Mouse (Mus musculus) hindbrain, embryonic 14.5 days (tissue): Measurements from ENCODE around the gene Ets2. TPM values are rescaled to one million over a fixed set of nuclear protein-coding genes. Genes with fewer than 3 reads are reported as not detected.

Experiments used
- ATAC-seq: fragments of 200-750 bp; cut with Nextera tagmentation; 2 replicates; pipeline ENCODE4 v1.8.0; 2017; ENCODE audit warnings: moderate number of reproducible peaks, mild to moderate bottlenecking, moderate TSS enrichment, moderate library complexity; ENCODE audit not compliant: low FRiP score
- DNase-seq: peaks from one replicate; pipeline ENCODE4 v3.0.0-alpha.2; 2015; ENCODE audit warnings: low spot score
- H3K27ac ChIP-seq: fragments of 300-500 bp; sonication (generic); 2 replicates; pipeline ENCODE4 v1.5.1; 2014; ENCODE audit warnings: mild to moderate bottlenecking, moderate library complexity
- H3K27me3 ChIP-seq: fragments of 300-500 bp; sonication (generic); 2 replicates; pipeline ENCODE4 v1.6.1; 2014; ENCODE audit warnings: mild to moderate bottlenecking, low read length, mixed read lengths; ENCODE audit not compliant: control insufficient read depth, insufficient read depth
- H3K36me3 ChIP-seq: fragments of 300-500 bp; sonication (generic); replicated peaks from 2 replicates; pipeline ENCODE4 v1.6.1; 2014; ENCODE audit not compliant: control insufficient read depth, insufficient read depth
- H3K4me1 ChIP-seq: fragments of 300-500 bp; sonication (generic); replicated peaks from 2 replicates; pipeline ENCODE4 v1.6.1; 2014; ENCODE audit warnings: antibody characterized with exemption, low read length, mixed read lengths; ENCODE audit not compliant: control insufficient read depth, insufficient read depth
- H3K4me2 ChIP-seq: fragments of 300-500 bp; sonication (generic); replicated peaks from 2 replicates; pipeline ENCODE4 v1.6.1; 2014; ENCODE audit warnings: mild to moderate bottlenecking, moderate library complexity
- H3K4me3 ChIP-seq: fragments of 300-500 bp; sonication (generic); replicated peaks from 2 replicates; pipeline ENCODE4 v1.5.1; 2014; ENCODE audit warnings: mild to moderate bottlenecking, low read length
- H3K9ac ChIP-seq: fragments of 300-500 bp; sonication (generic); 2 replicates; pipeline ENCODE4 v1.6.1; 2014
- H3K9me3 ChIP-seq: fragments of 300-500 bp; sonication (generic); 2 replicates; pipeline ENCODE4 v1.6.1; 2016; ENCODE audit warnings: low read length; ENCODE audit not compliant: control insufficient read depth
- WGBS: fragments of 180-500 bp; shearing (Covaris S2); extraction: QIAGEN DNeasy Blood & Tissue Kit; methylation state at CpG from one replicate; pipeline ENCODE4 v1.1.7; 2014; 5-methylcytosine and 5-hydroxymethylcytosine counted together
- polyA plus RNA-seq: library from polyadenylated mRNA; unstranded; fragments of >200 nt; fragmentation: Nextera tagmentation; extraction: Ambion mirVana; gene quantifications from 2 replicates; pipeline ENCODE4 v1.2.1, GENCODE M21; 2014

Gene Ets2
- polyA plus RNA-seq, 1 experiment from 2014 or later = 20.6 TPM

DNA sequence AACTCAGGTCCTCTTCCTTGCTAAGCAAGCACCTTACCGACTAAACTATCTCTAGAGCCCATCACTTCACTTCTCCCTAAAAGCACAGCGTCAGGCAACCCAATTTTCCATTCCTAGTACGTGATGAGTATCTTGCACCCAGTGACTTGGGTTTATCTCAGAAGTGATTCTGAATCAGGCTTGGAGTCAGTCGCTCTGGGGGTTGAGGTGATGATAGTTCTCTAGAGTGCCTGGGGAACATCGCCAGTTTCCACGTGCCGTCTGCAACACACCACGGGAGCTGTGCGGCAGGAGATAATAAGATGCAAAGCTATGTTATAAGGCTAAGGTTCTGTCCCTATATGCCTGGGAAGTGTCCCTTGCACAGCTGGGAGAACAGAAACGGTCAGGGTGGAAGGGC, 35.6 kb upstream of the Ets2 start:
- ATAC-seq (no peak), DNase-seq (no peak)
- Histone ChIP-seq H3K9me3 (no peaks in the 10 kb centered on the region), H3K4me3 (no peak overlapping the region), H3K27me3 (no peaks in the 10 kb centered on the region), H3K36me3 (no peaks in the 10 kb centered on the region), H3K4me1 (no peaks in the 10 kb centered on the region), H3K9ac (no peak overlapping the region), H3K4me2 (no peak overlapping the region), H3K27ac (no peak overlapping the region)
- WGBS = 90% methylated on average over 10 of the region's 10 CpGs

DNA sequence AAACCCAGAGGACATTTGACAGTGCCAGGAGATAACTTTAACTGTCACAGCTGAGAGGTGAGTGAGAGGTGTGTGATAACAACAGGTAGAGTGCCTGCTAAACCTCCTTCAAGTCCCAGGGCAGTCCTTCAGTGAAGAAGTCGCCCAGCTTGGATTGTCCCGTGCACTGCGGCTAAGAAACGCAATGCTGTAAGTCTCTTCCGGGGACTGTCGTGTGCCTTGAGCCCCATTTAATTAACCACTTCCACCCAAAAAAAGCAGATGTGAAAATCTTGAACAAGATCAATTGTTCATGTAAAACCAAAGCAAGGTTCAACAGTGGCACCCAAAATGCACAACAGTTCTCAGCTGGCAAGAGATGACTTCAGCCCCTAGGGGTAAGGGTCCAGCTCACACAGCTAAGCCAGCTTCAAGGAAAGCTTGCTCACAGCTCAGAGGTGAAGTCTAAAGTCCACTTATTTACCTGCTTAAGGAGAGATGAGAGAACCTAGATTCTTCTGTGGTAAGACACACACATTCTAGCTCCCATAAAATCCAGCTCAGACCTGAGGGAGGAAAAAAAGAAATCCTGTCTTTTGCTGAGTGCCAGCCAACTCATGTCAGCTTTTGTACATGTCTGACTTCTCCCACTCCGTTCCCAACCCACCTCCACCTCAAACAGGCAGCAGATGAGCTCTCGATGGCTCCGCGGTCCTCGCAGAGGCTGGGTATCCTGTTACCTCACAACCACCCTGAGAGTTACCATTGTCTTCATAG, 34.3 kb upstream of the Ets2 start:
- ATAC-seq (no peak), DNase-seq (no peak)
- Histone ChIP-seq H3K27ac (no peak overlapping the region), H3K9ac (no peak overlapping the region), H3K4me3 (no peak overlapping the region), H3K4me1 (no peaks in the 10 kb centered on the region), H3K9me3 (no peaks in the 10 kb centered on the region), H3K36me3 (no peaks in the 10 kb centered on the region), H3K4me2 (no peak overlapping the region), H3K27me3 (no peaks in the 10 kb centered on the region)
- WGBS = 77% methylated on average over 11 of the region's 11 CpGs

DNA sequence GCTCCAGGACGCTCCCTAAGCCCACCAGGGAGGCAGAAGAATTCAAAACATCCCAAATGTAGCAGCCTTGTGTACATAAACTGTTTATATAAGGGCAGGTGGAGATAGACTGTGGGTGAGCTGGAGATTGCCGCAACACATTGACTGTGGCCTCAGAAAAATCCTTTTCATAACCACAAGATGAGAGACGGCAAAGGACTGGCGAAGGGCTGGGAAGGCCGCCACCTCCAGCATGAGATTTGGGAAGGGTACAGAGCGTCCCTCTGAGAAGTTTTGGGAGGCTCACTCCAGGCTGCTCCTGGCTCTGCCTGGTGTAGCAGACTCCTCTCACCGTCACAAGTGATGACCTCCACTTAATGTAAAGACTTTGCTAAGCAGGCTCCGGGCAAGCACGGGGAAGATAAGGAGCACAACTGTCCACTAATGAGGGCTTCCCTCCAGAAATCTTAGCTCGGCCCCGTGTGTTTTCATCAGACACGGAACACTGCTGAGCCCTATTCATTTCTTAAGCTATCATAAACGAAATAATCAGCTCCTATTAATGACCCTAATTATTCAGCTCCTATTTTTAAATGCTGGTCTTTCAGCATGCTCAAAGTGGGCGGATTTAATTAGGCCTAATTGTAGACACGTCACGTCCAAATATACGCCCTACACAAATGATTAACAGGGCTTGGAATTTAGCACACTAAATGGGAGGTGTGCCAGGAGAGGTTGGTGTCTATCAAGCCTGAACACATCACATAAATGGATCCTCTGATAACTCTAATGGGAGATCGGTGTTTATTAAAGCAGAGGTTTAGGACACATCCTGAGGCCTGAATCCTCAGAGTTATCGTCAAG, 33.5 kb upstream of the Ets2 start:
- no peaks in the 10 kb centered on the region for H3K36me3 ChIP-seq
- no peaks in the 10 kb centered on the region for H3K4me1 ChIP-seq
- 56% methylated on average over 19 of the region's 19 CpGs for WGBS
- H3K9ac ChIP-seq = no peak overlapping the region
- no peaks in the 10 kb centered on the region for H3K27me3 ChIP-seq
- H3K4me3 ChIP-seq = no peak overlapping the region
- no peak overlapping the region for H3K27ac ChIP-seq
- no peak for DNase-seq
- no peak overlapping the region for H3K4me2 ChIP-seq
- ATAC-seq = no peak
- no peaks in the 10 kb centered on the region for H3K9me3 ChIP-seq

DNA sequence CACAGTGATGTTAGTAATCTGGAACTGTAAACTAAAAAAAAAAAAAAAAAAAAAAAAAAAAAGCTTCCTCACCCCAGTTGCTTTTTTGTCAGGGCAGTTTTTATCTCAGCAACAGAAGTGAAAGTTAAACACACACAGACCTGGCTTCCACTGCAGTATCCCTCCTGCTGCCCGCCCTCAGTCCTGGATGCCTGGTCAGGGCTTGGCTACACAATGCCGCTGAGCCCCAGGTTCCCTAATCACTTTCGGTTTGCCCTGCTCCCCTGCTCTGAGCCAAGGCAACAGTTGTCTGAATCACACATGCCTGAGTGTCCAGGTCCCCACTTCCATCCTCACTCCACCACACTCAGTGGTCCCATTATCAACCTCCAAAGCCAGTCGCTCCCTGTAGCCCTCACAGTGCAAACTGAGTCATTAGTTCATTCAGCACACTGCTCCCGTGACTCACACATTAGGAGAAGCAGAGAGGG, 27.4 kb upstream of the Ets2 start:
- Histone ChIP-seq H3K27me3 (no peaks in the 10 kb centered on the region), H3K27ac (no peak overlapping the region), H3K4me2 (no peak overlapping the region), H3K9me3 (no peaks in the 10 kb centered on the region), H3K4me3 (no peak overlapping the region), H3K36me3 (no peaks in the 10 kb centered on the region), H3K4me1 (no peaks in the 10 kb centered on the region), H3K9ac (no peak overlapping the region)
- DNase-seq = no peak
- ATAC-seq = no peak
- WGBS = 53% methylated on average over 5 of the region's 5 CpGs

DNA sequence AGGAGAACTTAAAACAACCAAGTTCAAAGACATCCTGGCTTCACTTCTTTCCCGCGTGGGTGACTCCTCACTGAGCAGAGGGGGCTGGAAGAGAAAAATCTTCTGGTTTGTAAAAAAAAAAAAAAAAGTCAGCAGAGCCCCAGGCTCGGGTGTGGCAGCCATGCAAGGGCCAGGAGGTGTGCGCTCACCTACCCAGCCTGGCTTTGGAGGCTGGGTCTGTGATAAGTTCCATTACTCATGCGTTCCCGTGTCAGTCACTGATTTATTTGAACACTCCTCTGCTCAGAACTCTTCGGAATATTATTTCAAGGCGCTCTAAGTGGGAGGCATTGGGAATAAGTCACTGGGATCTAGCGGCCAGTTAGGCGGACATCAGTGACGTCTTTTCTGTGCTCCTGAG, 26.7 kb upstream of the Ets2 start:
- WGBS = 79% methylated on average over 11 of the region's 11 CpGs
- Histone ChIP-seq H3K9ac (no peak overlapping the region), H3K36me3 (no peaks in the 10 kb centered on the region), H3K4me2 (no peak overlapping the region), H3K27me3 (no peaks in the 10 kb centered on the region), H3K4me1 (no peaks in the 10 kb centered on the region), H3K4me3 (no peak overlapping the region), H3K27ac (no peak overlapping the region), H3K9me3 (no peaks in the 10 kb centered on the region)
- DNase-seq (no peak), ATAC-seq (no peak)

DNA sequence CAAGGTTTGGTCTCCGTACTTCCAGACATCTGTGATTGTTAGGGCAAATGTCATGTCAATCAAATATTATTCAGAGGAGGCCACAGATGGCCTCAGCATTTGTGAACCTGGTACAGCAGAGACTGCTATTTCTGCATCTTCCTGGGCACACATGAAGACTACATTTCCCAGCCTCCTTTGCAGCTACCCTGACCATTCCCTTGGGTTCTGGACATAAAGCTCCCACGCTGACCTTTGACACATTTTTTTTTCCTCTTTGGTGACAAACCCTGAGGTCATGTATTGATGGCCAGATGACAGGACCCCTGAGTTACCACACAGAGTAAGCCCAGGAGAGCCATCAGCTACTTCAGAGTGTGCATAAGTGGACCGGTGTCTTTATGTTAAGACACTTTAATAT, 25.2 kb upstream of the Ets2 start:
- H3K4me3 ChIP-seq = no peak overlapping the region
- ATAC-seq = no peak
- H3K4me1 ChIP-seq = no peaks in the 10 kb centered on the region

DNA sequence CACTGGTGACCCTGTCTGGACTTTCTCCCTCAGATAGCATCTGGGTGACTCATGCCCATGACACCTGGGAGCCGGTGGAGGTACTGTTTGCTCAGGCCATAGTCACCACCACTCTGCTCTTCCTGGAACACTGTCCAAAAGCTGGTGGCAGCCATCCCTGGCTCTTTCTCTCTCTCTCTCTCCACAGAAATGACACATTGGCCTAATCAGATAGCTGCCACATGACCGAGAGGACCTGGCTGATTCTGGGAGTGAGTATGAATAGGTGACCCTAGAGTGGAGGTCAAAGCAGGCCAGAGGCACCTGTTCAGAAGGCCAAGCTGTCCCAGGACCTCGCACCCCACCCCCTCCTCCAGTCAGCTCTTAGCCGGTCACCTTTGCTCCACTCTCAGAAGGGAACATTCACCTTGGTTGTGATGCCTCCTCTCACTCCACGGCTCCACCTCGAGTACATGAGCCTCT, 19.4 kb upstream of the Ets2 start:
- H3K9me3 ChIP-seq = no peaks in the 10 kb centered on the region
- H3K4me2 ChIP-seq = no peak overlapping the region
- WGBS = 93% methylated on average over 6 of the region's 6 CpGs
- no peak overlapping the region for H3K4me3 ChIP-seq
- no peaks in the 10 kb centered on the region for H3K36me3 ChIP-seq
- H3K27ac ChIP-seq = no peak overlapping the region
- no peak overlapping the region for H3K9ac ChIP-seq
- H3K4me1 ChIP-seq = no peaks in the 10 kb centered on the region
- DNase-seq = no peak
- H3K27me3 ChIP-seq = no peaks in the 10 kb centered on the region
- ATAC-seq = no peak

More for the DNA sequence above, 25.2 kb upstream of the Ets2 start:
- H3K36me3 ChIP-seq = no peaks in the 10 kb centered on the region
- DNase-seq = no peak
- WGBS = 72% methylated on average over 3 of the region's 3 CpGs
- H3K27me3 ChIP-seq = no peaks in the 10 kb centered on the region
- H3K9ac ChIP-seq = no peak overlapping the region
- H3K9me3 ChIP-seq = no peaks in the 10 kb centered on the region
- no peak overlapping the region for H3K4me2 ChIP-seq
- no peak overlapping the region for H3K27ac ChIP-seq

DNA sequence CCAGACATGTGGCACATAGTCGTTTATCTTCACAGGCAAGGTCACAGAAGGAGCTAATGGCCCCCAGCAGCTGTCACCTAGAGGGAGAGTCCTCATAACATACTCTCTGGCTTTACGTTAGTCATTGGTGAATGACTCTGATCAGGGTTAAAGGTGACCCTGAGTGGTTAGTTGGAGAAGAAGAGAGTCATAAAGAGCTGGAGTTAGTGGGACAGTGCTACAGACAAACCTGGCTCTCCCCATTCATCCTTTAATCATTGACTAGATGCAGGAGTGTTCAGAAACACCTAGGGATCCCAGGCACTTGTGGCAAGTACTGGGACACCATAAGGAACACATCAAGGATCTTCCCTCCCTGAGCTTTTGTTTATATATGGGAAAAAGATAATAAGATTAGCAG, 16.1 kb upstream of the Ets2 start:
- no peak for ATAC-seq
- DNase-seq = no peak
- 63% methylated on average over 2 of the region's 2 CpGs for WGBS

DNA sequence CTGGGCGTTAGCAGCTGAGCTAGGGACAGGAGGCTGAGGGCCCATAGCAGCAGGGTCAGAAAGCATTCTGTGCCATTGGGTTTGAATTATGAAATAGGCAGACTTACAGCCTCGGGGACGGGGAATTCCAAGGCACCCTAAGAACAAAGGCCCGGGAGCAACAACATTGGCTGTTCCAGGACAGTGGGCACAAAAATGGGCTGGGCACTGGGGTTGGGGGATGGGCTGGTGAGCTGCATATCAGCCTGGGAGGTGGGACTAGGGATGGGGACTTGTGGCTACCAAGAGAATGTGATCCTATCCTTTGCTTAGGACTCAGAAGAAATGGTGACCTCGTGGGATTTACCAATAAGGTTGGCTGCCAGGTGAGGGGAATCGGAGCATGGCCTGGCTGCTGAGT, 15.6 kb upstream of the Ets2 start:
- Histone ChIP-seq H3K4me1 (no peaks in the 10 kb centered on the region), H3K4me2 (no peak overlapping the region), H3K36me3 (no peaks in the 10 kb centered on the region), H3K9me3 (no peaks in the 10 kb centered on the region), H3K9ac (no peak overlapping the region), H3K4me3 (no peak overlapping the region), H3K27ac (no peak overlapping the region), H3K27me3 (no peaks in the 10 kb centered on the region)
- no peak for ATAC-seq
- no peak for DNase-seq
- 69% methylated on average over 6 of the region's 6 CpGs for WGBS

More for the DNA sequence above, 16.1 kb upstream of the Ets2 start:
- H3K36me3 ChIP-seq = no peaks in the 10 kb centered on the region
- no peak overlapping the region for H3K9ac ChIP-seq
- H3K27me3 ChIP-seq = no peaks in the 10 kb centered on the region
- no peak overlapping the region for H3K4me2 ChIP-seq
- H3K27ac ChIP-seq = no peak overlapping the region
- H3K9me3 ChIP-seq = no peaks in the 10 kb centered on the region
- no peak overlapping the region for H3K4me3 ChIP-seq
- no peaks in the 10 kb centered on the region for H3K4me1 ChIP-seq
